Mouse (Mus musculus) liver, embryonic 14.5 days (tissue): Measurements from ENCODE around the gene Wnt3a.
A peak's percentile ranks its signal among the peaks of the same experiment; 100 is the strongest.

Experiments used
- CTCF ChIP-seq: IDR thresholded peaks from 2 replicates; pipeline ENCODE4 v1.5.1; 2016; ENCODE audit warnings: antibody characterized with exemption, low read depth, control low read depth
- EP300 ChIP-seq: IDR thresholded peaks from 2 replicates; pipeline ENCODE4 v1.6.1; 2016; ENCODE audit warnings: antibody characterized with exemption, low read depth

DNA sequence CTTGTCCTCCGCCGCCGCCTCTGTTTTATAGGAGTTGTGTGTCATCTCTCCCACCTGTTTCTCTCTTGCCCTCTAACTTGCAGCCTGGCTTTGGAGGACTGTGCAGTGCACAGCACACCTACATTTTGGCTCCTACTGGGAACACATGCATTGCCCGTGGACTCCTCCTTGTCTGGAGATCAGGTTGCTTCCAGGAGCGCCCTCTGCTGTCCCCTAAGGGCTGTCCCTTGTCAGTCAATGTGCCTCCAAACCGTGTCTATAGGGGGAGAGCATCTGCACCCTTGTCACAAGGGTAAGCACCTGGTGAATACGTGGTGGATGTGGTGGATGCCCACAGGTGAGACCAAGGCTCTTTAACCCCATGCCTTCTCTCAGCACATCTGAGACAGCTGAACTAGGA lies 3.1 kb upstream of the Wnt3a start:
- TF ChIP-seq CTCF (peak; percentile 96), EP300 (no peak)
